Mouse (Mus musculus) forelimb bud, embryonic 11.5 days (tissue): Measurements from ENCODE around the gene Terf2.
A peak's percentile ranks its signal among the peaks of the same experiment; 100 is the strongest.

Experiments
- DNase-seq: peaks from one replicate; pipeline ENCODE4 v3.0.0-alpha.2; 2012; ENCODE audit warnings: low read depth, low spot score

The Terf2 gene

GRCm38 (mm10) chr8:107096366-107097036, at the start of gene Terf2:
Terf2 (minus strand) TSS chr8:107096547.
- peak; percentile 94 for DNase-seq

DNA sequence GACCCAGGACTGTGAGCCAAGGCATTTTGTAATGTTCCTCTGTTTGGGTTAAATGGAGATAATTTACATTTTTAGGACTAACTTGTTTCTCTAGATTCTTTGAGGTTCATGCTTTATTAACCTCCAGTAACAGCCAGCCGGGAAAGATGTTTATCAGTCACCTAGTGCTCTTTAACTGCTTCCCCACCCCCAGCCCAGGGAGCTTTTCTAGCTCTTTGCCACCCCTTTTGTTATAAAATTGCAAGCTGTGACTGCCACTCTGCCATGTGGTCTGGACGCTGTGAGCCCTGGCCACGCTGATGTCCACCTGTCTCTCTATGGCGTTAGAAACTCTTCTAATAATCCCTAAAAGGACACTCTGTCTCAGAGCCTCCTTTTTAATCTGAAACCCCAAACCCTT, 47.2 kb upstream of the Terf2 start:
- DNase-seq = no peak

DNA sequence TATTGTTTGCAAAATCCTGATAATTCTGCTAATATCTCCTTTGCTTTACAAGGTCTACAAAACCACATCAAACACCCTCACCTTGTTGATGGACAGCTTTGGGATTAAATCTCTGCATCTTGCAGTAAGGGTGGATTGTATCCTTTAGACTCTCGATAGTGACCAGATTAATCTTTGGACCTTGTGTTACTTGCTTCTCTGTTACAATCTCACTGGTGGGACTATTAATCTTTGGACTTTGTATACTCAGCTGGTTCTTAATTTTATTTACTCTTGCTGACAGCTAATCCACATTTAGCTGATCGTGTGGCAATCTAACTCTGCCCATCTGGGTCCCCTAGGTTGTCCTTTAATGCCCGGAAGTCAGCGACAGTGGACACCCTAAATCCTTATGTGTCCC, 46.2 kb upstream of the Terf2 start:
- DNase-seq = no peak

- no peak for DNase-seq
Observed at GRCm38 (mm10) chr8:107139704-107140470, 43.5 kb upstream of the Terf2 start.

DNA sequence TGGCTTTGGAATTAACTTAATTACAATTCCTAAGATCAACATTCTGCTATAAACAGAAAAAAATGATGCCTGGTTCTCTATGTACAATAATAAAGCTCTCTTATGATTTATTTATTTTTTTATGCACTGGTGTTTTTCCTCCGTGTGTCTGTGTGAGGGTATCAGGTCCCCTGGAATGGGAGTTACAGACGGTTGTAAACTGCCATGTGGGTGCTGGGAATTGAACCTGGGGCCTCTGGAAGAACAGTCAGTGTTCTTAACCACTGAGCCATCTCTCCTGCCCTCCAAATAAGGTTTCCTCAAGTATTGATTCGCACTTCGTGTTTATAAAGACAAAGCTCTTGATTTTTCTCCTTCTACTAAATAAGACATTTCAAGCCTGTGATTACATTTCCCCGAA, 42.0 kb upstream of the Terf2 start:
- DNase-seq = no peak

DNA sequence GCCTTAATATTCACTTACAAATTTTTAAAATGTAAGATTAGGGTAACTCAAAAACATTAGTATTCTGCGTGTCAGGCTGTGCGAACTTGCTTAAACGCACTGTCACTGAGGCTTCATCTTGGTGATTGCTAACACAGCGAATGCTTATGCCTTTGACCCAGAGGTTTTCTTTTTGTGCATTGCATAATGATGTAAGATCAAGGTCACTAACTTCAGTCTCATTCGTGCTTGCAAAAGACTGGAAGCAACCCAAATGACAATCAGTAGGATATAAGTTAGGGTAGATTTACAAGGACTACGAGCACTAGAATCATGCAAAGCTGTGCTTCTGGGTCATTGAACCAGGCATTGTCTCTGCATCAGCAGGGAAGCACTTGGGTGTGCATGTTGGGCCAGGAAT, 41.2 kb upstream of the Terf2 start:
- DNase-seq = no peak

- no peak for DNase-seq
Observed at GRCm38 (mm10) chr8:107136003-107136612, 39.8 kb upstream of the Terf2 start.

- no peak for DNase-seq
Observed at GRCm38 (mm10) chr8:107133881-107134280, 37.5 kb upstream of the Terf2 start.

GRCm38 (mm10) chr8:107132581-107133491, 36.5 kb upstream of the Terf2 start:
- no peak for DNase-seq

DNA sequence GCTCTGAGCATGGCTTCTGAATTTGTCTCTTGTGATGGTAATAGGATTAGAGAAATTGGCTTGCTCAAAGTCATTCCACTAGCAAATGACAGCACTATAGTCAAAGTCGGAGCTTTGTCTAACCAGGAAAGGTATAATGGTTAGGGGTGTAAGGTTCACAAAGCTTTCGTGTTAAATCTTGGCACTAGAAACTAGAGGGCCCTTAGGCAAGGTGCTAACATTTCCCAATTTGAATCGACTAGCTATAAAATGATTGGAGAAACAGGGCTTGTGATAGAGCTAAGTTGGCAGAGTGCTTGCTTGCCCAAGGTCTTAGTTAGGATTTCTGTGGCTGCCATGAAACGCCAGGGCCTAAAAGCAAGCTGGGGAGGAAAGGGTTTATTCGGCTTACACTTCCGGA, 33.7 kb upstream of the Terf2 start:
- no peak for DNase-seq

DNA sequence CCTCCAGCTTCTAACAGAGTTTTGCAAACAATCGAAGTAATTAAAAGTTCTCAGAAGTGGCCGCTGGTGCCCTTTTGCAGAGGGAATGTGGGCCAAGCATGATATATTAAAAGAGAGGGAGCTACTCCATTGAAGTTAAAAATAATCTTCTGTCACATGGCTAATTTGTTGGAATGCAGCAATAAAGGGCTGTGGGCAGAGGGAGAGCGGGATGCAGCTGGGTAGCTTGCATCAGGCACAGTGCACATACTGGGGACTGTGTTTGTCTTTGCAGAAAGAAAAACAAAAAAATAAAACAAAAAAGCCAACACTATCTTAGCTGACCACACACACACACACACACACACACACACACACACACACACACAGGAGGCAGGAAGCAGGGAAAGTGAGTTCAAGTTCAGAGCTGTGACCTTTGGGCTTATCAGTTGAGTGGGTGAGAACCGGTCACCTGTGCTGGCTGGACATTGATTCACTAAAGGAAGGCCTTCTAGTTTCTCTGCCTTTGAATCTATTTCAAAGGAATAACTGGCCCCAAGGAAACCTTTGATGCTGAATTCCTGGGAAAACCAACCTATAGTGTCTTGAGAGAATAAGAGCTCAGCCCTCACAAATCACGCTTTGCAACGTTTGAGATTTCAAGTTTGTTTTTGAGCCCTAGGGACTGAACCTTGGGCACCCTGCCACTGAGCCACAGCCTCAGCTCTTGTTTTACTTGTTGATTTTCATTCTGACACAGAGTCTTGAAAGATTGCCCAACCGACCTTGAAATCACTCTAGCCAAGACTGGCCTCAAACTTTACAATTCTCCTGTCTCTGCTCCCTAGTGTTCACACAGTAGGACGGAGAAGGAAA, 33.1 kb upstream of the Terf2 start:
- no peak for DNase-seq

- DNase-seq = no peak
Observed at GRCm38 (mm10) chr8:107124343-107124742, 28.0 kb upstream of the Terf2 start.

GRCm38 (mm10) chr8:107123063-107123614, 26.8 kb upstream of the Terf2 start:
- no peak for DNase-seq

DNA sequence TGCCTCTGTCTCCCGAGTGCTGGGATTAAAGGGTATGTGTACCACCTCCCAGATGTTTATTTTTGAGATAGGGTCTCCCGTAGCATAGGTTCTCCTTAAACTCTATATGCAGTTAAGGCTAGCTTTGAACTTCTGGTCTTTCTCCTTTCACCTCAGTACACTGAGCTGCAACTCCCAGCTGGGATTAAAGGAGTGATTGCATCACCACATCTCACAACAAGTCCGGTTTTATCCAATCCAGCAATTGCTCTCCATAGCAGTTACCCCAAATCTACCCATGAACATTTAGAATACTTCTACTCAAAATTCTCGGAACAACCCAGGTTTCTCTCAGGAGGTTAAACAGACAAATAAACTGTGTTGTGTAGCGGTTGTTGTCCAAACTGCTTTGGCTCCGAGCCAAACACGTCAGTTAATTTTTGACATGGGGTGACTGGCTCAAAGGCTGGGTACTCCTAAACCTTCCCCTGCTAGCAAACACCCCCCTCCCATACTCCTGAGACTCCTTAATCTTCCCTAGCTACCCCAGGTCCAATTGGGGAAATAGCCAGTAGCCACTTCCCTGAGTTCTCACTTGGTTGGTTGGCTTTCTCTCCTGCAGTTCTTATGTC, 25.4 kb upstream of the Terf2 start:
- DNase-seq = no peak

GRCm38 (mm10) chr8:107120806-107121205, 24.5 kb upstream of the Terf2 start:
- no peak for DNase-seq

DNA sequence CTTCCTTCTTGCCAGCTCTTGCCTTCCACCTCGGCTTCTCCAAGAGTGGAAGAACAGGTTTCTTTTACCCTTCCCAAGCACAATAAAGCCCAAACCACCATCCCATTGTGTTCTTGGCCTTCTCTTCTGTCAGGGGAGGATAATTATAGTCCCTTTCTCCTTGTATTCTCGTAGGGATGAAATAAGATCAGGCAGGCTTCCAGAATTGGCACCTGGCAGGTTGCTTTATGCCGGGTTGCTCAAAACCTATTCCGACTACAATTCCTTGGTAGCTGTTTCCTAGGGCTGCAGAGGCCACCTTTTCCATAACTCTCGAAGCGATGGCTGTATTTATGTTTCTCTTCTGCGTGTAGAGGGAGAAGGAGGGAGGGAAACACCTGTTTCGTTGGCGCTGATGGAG, 23.1 kb upstream of the Terf2 start:
- DNase-seq = no peak

DNA sequence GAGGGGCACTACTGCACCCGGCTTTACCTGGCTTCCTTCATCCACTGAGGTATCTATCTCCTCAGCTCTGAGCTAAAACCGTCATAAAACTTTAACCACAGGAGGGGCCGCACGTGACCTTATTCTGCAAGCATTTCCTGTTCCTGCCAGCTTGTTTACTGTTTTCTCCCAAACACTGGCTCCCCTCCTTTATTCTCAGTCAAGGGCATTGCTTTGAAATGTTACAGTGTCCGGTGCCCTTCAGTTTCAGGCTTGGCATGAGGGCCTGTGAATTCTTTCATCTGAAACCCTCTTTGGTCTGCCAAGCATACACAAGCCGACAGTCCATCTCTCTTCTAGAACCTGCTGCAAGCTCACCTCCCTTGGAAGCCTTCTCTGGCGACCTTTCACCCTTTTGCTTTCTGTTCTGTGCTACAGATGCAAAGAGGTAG, 22.5 kb upstream of the Terf2 start:
- DNase-seq = no peak

DNA sequence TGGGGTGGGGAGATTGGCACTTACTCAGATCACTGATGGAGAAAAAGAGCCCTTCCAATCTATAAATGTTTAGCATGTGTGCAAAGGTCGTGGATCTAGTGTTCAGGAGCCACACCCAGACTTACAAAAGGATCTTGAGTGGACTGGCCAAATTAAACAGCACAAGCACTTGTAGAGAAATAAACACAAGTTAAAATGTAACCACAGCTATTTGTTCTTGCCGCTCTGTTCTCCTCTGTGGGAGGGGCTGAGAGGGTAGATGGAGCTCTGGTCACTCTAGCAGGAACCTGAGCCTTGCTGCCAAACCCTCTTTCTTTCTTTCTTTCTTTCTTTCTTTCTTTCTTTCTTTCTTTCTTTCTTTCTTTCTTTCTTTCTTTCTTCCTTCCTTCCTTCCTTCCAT, 20.7 kb upstream of the Terf2 start:
- DNase-seq = no peak

- DNase-seq = peak; percentile 80
Observed at GRCm38 (mm10) chr8:107116023-107116422, 19.7 kb upstream of the Terf2 start.

- DNase-seq = no peak
Observed at GRCm38 (mm10) chr8:107115008-107115320, 18.6 kb upstream of the Terf2 start.
